Mouse (Mus musculus) limb, embryonic 10.5 days (tissue): ENCODE data around the gene Nup62. TPM values are rescaled to one million over a fixed set of nuclear protein-coding genes. Genes with fewer than 3 reads are reported as not detected.
A peak's percentile ranks its signal among the peaks of the same experiment; 100 is the strongest.

Experiments used
- DNase-seq: peaks from one replicate; pipeline ENCODE4 v3.0.0-alpha.2; 2017; ENCODE audit warnings: low spot score
- H3K27ac ChIP-seq: fragments of 300-500 bp; sonication (generic); 2 replicates; pipeline ENCODE4 v1.5.1; 2016; ENCODE audit warnings: mild to moderate bottlenecking
- H3K27me3 ChIP-seq: fragments of 300-500 bp; sonication (generic); 2 replicates; pipeline ENCODE4 v1.6.1; 2016; ENCODE audit warnings: low read depth, mild to moderate bottlenecking; ENCODE audit not compliant: poor library complexity, severe bottlenecking
- H3K36me3 ChIP-seq: fragments of 300-500 bp; sonication (generic); 2 replicates; pipeline ENCODE4 v1.6.1; 2016; ENCODE audit warnings: mild to moderate bottlenecking, moderate library complexity
- H3K4me1 ChIP-seq: fragments of 300-500 bp; sonication (generic); 2 replicates; pipeline ENCODE4 v1.6.1; 2016
- H3K4me3 ChIP-seq: fragments of 300-500 bp; sonication (generic); 2 replicates; pipeline ENCODE4 v1.5.1; 2016; ENCODE audit warnings: mild to moderate bottlenecking, moderate library complexity
- H3K9me3 ChIP-seq: fragments of 300-500 bp; sonication (generic); replicated peaks from 2 replicates; pipeline ENCODE4 v1.6.1; 2016; ENCODE audit warnings: mild to moderate bottlenecking
- WGBS: fragments of 180-500 bp; shearing (Covaris S2); methylation state at CpG from one replicate; pipeline ENCODE4 v1.1.7; 2016; 5-methylcytosine and 5-hydroxymethylcytosine counted together
- polyA plus RNA-seq: library from polyadenylated mRNA; unstranded; fragments of >200 nt; fragmentation: Nextera tagmentation; extraction: Ambion mirVana; gene quantifications from 2 replicates; pipeline ENCODE4 v1.2.1, GENCODE M21; 2016

Nup62 gene
- polyA plus RNA-seq = 174 and 181 TPM in 2 replicates

- Histone ChIP-seq H3K9me3 (no peaks in the 10 kb centered on the region), H3K36me3 (peaks cover 54% of the 10 kb centered on the region), H3K27ac (peak within 1 kb of the TSS; percentile 100), H3K4me3 (peak within 1 kb of the TSS; percentile 89), H3K27me3 (no peaks in the 10 kb centered on the region), H3K4me1 (peaks cover 47% of the 10 kb centered on the region)
- WGBS = under 1% methylated on average over 62 of the region's 62 CpGs
- peak; percentile 100 for DNase-seq
These were observed at the start of gene Nup62, which contains the start of gene Il4i1 for GRCm38 (mm10) chr7:44815721-44816469. TSS of gene Nup62 (plus strand) at chr7:44816088. TSS of gene Il4i1 (plus strand) at chr7:44816387.

- Histone ChIP-seq H3K27ac (no peak overlapping the region), H3K27me3 (no peaks in the 10 kb centered on the region), H3K4me3 (no peak overlapping the region), H3K9me3 (no peaks in the 10 kb centered on the region), H3K36me3 (peaks cover 79% of the 10 kb centered on the region), H3K4me1 (no peaks in the 10 kb centered on the region)
- 91% methylated on average over 5 of the region's 5 CpGs for WGBS
- DNase-seq = no peak
These were observed 47.8 kb upstream of the Nup62 start for GRCm38 (mm10) chr7:44768129-44768528.

DNA sequence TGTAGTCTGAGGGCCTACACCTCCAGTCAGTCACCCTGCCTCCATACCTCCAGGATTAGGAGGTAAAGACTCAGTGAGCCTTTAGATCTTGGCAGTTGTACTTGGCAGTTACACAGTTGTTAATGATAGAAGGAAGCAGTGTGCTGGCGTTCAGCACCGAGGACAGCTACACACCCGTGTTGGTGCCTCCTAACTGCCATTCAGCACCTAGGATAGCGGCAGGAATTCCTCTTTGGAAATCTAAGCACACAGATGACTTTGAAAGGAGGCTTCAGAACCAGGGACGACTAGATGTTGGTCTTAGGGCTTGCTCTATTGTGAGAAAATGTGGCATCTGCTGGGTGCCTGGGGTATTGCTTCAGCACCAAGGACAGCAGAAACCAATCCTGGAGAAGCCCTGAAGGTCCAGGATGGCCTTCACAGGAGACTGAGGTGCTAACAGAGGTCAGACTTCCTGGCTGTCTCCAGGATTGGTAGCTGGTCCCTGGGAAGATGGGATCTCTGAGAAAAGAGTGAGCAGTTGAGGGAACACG lies 45.8 kb upstream of the Nup62 start:
- 17% methylated on average over 6 of the region's 6 CpGs for WGBS
- Histone ChIP-seq H3K36me3 (peaks cover 74% of the 10 kb centered on the region), H3K4me1 (no peaks in the 10 kb centered on the region), H3K27me3 (no peaks in the 10 kb centered on the region), H3K4me3 (no peak overlapping the region), H3K27ac (no peak overlapping the region), H3K9me3 (no peaks in the 10 kb centered on the region)
- DNase-seq = peak; percentile 89

DNA sequence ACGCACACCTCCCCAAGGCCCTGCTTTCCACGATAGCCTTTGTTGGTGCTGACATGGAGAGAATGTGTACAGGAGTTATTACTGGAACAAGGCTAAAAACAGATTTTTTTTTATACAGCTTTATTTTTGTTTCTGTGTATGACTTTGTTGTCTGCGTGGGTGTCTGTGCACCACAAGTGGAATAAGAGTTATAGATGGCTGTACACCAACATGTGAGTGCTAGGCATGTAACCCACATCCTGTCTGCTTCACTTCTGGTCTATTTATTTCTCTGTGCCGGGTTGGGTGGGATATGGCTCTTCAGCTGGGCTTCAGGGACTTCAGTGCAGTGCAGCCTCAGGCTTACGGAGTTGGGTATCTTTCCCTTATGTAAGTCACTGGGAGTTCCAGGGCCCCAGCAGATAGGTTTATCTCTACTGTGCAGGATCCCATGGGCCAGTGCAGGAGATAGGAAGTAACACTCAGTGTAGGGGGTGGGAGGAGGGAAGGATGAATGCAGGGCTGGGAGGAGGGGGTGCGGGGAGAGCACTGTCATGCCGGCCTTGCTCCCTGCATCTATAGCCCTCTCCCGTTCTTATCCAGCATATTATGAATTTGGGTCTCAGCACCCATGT lies 43.2 kb upstream of the Nup62 start:
- no peak for DNase-seq
- Histone ChIP-seq H3K4me3 (no peak overlapping the region), H3K27me3 (no peaks in the 10 kb centered on the region), H3K4me1 (no peaks in the 10 kb centered on the region), H3K36me3 (peaks cover 73% of the 10 kb centered on the region), H3K27ac (no peak overlapping the region), H3K9me3 (no peaks in the 10 kb centered on the region)
- WGBS = 91% methylated on average over 8 of the region's 8 CpGs

DNA sequence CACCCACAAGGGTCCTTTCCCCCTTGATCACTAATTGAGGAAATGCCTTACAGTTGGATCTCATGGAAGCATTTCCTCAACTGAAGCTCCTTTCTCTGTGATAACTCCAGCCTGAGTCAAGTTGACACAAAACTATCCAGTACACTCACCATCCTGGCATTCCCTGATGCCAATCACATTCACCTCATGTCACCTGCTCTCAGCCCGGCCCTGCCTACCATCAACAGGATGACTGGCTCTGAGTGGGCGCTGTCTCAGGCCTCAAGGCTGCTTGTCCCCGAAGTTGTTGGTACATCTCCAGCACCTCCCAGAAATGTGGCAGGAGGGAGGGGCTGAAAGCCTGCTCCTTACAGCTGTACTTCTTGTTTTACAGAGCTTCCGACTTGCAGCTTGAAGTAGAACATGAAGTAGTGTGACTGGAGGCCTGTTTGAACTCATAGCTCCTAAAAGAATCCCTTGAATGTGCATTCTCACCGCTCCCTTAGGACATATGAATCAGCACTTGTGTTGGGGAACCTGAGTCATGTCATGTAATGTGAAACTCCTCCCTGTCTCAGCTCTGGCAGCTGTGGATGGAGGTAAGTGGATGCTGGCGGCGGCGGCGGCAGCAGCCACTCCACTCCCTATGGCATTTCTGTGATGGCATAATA lies 38.9 kb upstream of the Nup62 start:
- H3K27ac ChIP-seq = no peak overlapping the region
- H3K9me3 ChIP-seq = no peaks in the 10 kb centered on the region
- 89% methylated on average over 9 of the region's 9 CpGs for WGBS
- H3K4me1 ChIP-seq = no peaks in the 10 kb centered on the region
- H3K4me3 ChIP-seq = no peak overlapping the region
- H3K27me3 ChIP-seq = no peaks in the 10 kb centered on the region
- no peak for DNase-seq
- peaks cover 48% of the 10 kb centered on the region for H3K36me3 ChIP-seq

DNA sequence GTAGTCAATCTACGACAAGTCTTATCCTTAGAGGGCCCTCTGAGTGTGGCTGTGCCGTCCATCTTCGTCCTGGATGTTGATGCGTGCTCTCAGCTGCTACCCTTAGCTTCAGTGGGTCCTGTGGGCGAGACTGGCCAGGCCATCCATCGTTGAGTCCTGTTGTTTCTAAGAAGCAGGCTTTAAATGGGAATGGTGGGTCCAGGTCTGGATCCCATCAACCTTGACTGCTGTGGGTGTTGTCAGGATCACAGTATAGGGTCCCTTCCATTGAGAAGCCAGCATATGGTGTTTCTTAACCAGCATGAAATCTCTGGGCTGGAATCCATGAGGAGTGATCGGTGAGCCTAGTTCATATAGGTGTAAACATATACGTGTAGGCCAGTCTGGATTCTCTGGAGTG lies 35.8 kb upstream of the Nup62 start:
- Histone ChIP-seq H3K27ac (no peak overlapping the region), H3K27me3 (no peaks in the 10 kb centered on the region), H3K4me1 (no peaks in the 10 kb centered on the region), H3K36me3 (peaks cover 27% of the 10 kb centered on the region), H3K4me3 (no peak overlapping the region), H3K9me3 (no peaks in the 10 kb centered on the region)
- WGBS = 88% methylated on average over 8 of the region's 8 CpGs
- no peak for DNase-seq

DNA sequence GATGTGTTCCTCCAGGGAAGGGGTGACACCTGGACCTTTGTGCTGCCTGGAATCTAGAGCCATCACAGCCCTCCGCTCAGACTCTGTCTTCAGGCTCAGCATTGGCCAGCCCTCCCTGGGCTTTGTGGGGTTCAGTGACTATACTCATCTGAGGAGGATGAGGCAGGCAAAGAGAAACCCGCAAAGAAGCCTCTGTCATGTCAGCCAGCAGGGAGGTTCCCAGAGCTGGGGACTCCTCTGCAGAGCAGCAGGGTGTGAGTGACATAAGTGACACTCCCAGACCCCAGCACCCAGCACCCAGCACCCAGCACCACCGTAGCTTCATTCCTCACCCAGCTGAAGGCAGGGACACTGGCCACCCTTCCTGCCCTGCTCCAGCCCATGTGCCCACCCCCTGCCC lies 26.4 kb upstream of the Nup62 start:
- 73% methylated on average over 3 of the region's 3 CpGs for WGBS
- 0 out of 2 replicates have a peak, but pooled peaks cover 3% of the 10 kb centered on the region for H3K4me1 ChIP-seq
- H3K27me3 ChIP-seq = no peaks in the 10 kb centered on the region
- no peaks in the 10 kb centered on the region for H3K36me3 ChIP-seq
- H3K27ac ChIP-seq = no peak overlapping the region
- H3K4me3 ChIP-seq = no peak overlapping the region
- no peak for DNase-seq
- H3K9me3 ChIP-seq = no peaks in the 10 kb centered on the region

- H3K27me3 ChIP-seq = no peaks in the 10 kb centered on the region
- no peak for DNase-seq
- WGBS = 49% methylated on average over 4 of the region's 4 CpGs
- H3K36me3 ChIP-seq = no peaks in the 10 kb centered on the region
- H3K4me1 ChIP-seq = 0 out of 2 replicates have a peak, but pooled peaks cover 3% of the 10 kb centered on the region
- no peak overlapping the region for H3K27ac ChIP-seq
- no peak overlapping the region for H3K4me3 ChIP-seq
- H3K9me3 ChIP-seq = no peaks in the 10 kb centered on the region
These were observed 25.8 kb upstream of the Nup62 start for GRCm38 (mm10) chr7:44790066-44790465.

DNA sequence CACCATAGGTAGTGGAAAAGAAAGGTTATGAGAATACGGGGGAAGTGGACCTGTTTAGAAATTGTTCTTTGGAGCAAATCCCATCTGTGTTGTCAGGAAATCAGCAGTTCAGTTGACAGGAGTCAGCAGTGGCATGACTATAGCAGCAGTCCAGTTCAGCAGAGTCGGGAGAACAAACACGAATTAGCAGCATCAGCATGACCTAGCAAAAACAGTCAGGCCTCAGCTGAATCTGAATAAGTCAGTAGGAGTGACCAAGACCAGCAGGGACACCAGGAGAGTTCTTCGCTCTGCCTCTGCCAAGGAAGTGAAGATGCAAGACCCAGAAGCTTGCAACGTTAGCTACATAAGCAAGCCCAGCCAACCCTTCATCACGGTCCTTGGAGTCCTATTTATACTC lies 23.1 kb upstream of the Nup62 start:
- Histone ChIP-seq H3K4me1 (0 out of 2 replicates have a peak, but pooled peaks cover 3% of the 10 kb centered on the region), H3K27me3 (no peaks in the 10 kb centered on the region), H3K4me3 (no peak overlapping the region), H3K36me3 (no peaks in the 10 kb centered on the region), H3K9me3 (no peaks in the 10 kb centered on the region), H3K27ac (no peak overlapping the region)
- WGBS = 89% methylated on average over 6 of the region's 6 CpGs
- no peak for DNase-seq

DNA sequence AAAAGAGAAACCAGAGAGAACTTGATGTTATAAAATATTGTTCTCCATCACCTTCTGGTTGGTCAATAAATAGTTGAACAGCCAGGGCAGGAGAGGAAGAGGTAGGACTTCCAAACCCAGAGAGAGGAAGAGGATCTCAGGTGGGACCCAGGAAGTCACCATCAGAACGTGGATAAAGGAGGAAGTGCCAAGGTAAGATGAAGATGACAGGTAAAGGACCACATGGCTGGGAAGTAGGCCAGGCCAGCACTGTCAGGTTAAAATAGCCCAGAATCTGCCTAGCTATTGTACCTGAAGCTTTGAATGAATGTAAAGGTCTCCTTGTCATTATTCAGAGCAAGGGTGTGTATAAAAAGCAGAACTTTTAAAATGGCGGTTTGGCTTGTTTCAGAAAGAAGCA lies 7.0 kb upstream of the Nup62 start:
- no peaks in the 10 kb centered on the region for H3K4me1 ChIP-seq
- H3K27me3 ChIP-seq = no peaks in the 10 kb centered on the region
- 83% methylated on average over 2 of the region's 2 CpGs for WGBS
- no peaks in the 10 kb centered on the region for H3K9me3 ChIP-seq
- H3K36me3 ChIP-seq = peaks cover 31% of the 10 kb centered on the region
- no peak overlapping the region for H3K27ac ChIP-seq
- DNase-seq = no peak
- no peak overlapping the region for H3K4me3 ChIP-seq

DNA sequence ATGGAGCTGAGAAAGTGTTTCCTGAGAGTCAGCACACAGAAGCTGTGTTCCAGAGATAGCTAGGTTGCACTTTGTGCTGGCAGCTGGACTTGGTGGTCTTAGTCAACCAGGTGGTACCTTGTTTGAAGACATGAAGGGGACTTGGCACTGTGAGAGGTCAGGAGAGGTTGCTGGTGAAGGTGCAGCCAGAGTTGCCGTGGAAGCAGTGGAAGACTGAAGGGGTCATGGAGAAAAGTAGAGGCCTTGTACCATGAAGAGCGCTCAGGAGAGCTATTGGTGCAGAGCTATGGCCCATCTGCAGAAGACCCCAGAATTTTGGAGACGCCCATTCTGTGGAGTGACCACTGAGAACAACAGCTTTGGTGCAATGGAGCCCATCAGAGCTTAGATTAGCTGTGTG lies 6.4 kb upstream of the Nup62 start:
- Histone ChIP-seq H3K9me3 (no peaks in the 10 kb centered on the region), H3K36me3 (peaks cover 36% of the 10 kb centered on the region), H3K27ac (no peak overlapping the region), H3K4me1 (peaks cover 1% of the 10 kb centered on the region), H3K4me3 (no peak overlapping the region), H3K27me3 (no peaks in the 10 kb centered on the region)
- DNase-seq = no peak
- WGBS = 88% methylated on average over 3 of the region's 3 CpGs

DNA sequence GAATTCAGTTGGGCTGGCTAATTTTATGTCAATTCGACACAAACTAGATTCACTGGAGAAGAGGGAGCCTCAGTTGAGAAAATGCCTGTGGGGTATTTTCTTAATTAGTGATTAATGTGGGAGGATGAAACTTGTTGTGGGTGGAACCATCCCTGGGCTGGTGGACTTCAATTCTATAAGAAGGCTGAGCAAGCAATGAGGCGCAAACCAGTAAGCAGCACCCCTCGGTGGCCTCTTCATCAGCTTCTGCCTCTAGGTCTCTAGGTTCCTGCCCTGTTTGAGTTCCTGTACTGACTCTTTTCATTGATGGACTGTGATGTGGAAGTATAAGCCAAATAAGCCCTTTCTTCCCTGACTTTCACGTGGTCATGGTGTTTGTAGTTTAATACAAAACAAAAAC lies 5.5 kb upstream of the Nup62 start:
- WGBS = 80% methylated on average over 4 of the region's 4 CpGs
- H3K9me3 ChIP-seq = no peaks in the 10 kb centered on the region

More for the DNA sequence above, 5.5 kb upstream of the Nup62 start:
- Histone ChIP-seq H3K4me3 (no peak overlapping the region), H3K36me3 (peaks cover 36% of the 10 kb centered on the region), H3K27ac (no peak overlapping the region), H3K27me3 (no peaks in the 10 kb centered on the region), H3K4me1 (peaks cover 10% of the 10 kb centered on the region)
- DNase-seq = no peak
